10 mouse cellular contexts compared by ENCODE assay signal in the genomic region with DNA sequence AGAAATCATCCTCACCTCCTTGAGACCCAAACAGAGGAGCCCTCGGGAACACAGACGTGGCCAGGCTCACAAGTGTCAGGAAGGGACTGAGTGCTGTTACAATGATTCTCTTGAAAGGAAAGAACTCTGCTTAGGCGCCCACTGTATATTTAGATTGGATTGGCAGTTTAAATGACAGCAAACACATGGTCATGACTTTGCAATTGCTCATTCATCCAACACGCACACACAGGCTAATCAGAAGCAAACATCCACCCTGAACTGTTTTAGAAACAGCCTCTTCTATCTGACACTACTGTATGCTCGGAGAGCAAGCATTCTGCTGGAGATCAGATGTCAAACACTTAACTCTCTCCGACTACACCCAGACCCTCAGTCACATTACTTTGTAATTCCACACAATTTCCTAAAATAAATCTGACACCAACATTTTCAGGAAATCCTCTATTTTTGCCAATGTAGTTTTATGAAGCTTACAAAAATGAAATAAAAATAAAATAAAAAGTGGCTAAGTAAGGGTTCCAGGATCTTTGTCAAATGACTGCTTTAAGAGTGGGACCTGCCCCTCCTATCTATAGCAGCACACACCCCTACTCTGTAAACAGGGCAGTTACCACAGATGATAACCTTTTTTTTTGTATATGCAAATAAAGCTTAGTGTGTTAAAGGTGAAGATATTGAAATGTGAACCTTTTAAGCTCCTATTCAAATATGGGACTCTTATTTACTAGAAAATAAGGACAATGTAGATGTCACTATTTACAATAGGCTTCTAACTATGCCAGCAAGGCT.
DNase-seq lines count a peak whose midpoint lies in the region; ATAC-seq and TF ChIP-seq lines count a peak whose summit lies in the region.
"Had no signal": no experiment of that assay in that cellular context is flagged by ENCODE, and none has a peak within 500 bp of the region (broad histone marks: within the 10 kb centered on the region; RNA-seq: fewer than 3 reads in every experiment).

No protein-coding gene starts in this region.

- intact Hi-C loops in left cerebral cortex, postnatal 4 days (cut with DNase I) = no loop called here

- 22% methylated on average over 6 of the region's 6 CpGs for WGBS in hindbrain, embryonic 16.5 days
- WGBS in hindbrain, postnatal 0 days = 32% methylated on average over 6 of the region's 6 CpGs
- WGBS in forebrain, embryonic 13.5 days = 26% methylated on average over 6 of the region's 6 CpGs

- no peak for TF ChIP-seq CTCF in hindbrain, postnatal 0 days (IDR thresholded peaks at IDR 0.05; ENCODE audit: low read depth)

- peak; percentile 40; the same call in 1 of the 2 replicates for ATAC-seq in hindbrain, embryonic 16.5 days
- no peak for ATAC-seq in hindbrain, postnatal 0 days
- ATAC-seq in forebrain, embryonic 13.5 days = peak; percentile 48; the same call in 1 of the 2 replicates
- peak; percentile 95 for ATAC-seq in megakaryocyte progenitor cell, adult 5-6 weeks (replicated peaks; ENCODE audit: poor library complexity)
- no peak for ATAC-seq in activated CD4-positive, CD25-positive, alpha-beta regulatory T cell, adult 4 months

- H3K4me1 ChIP-seq in hindbrain, embryonic 16.5 days (ENCODE audit: control insufficient read depth, insufficient read depth, low read depth, low read length) = peaks cover 2% of the 10 kb centered on the region; the same call in 1 of the 2 replicates
- no peaks in the 10 kb centered on the region; the same call in 1 of the 2 replicates for H3K4me1 ChIP-seq in hindbrain, postnatal 0 days (ENCODE audit: insufficient read depth, low read length)
- H3K4me1 ChIP-seq in forebrain, embryonic 13.5 days = peaks cover 32% of the 10 kb centered on the region

- no peak overlapping the region for H3K9ac ChIP-seq in hindbrain, embryonic 16.5 days (ENCODE audit: low read depth, low read length)
- H3K9ac ChIP-seq in hindbrain, postnatal 0 days (replicated peaks; ENCODE audit: low read length) = no peak overlapping the region
- H3K9ac ChIP-seq in forebrain, embryonic 13.5 days = no peak overlapping the region

- no peak overlapping the region for H3K4me2 ChIP-seq in hindbrain, embryonic 16.5 days (ENCODE audit: low read length)
- H3K4me2 ChIP-seq in hindbrain, postnatal 0 days (ENCODE audit: low read depth, low read length) = no peak overlapping the region
- H3K4me2 ChIP-seq in forebrain, embryonic 13.5 days = no peak overlapping the region

- no peak for DNase-seq in hindbrain, postnatal 0 days (ENCODE audit: low spot score)
- peak; percentile 73 for DNase-seq in c-Kit-negative CD71-positive TER-119-positive erythroid progenitor cells, embryonic 14.5 days (ENCODE audit: low read depth, low spot score)
- DNase-seq in left cerebral cortex, postnatal 4 days = no peak
- no peak for DNase-seq in neural tube, embryonic 10.5 days (ENCODE audit: extremely low spot score, low spot score)
- DNase-seq: kidney, adult 11 months; lung, postnatal 4 days had no signal

- no peaks in the 10 kb centered on the region for H3K9me3 ChIP-seq in hindbrain, embryonic 16.5 days (ENCODE audit: control insufficient read depth, low read length)
- H3K9me3 ChIP-seq in hindbrain, postnatal 0 days (ENCODE audit: low read length) = no peaks in the 10 kb centered on the region
- H3K9me3 ChIP-seq in forebrain, embryonic 13.5 days (replicated peaks) = no peaks in the 10 kb centered on the region

- H3K27ac ChIP-seq in hindbrain, embryonic 16.5 days (ENCODE audit: low read depth, low read length) = no peak overlapping the region
- H3K27ac ChIP-seq in hindbrain, postnatal 0 days = no peak overlapping the region
- no peak overlapping the region for H3K27ac ChIP-seq in forebrain, embryonic 13.5 days

- no peaks in the 10 kb centered on the region for H3K36me3 ChIP-seq in hindbrain, embryonic 16.5 days (ENCODE audit: control insufficient read depth, insufficient read depth, low read length)
- H3K36me3 ChIP-seq in hindbrain, postnatal 0 days (ENCODE audit: insufficient read depth, low read length) = no peaks in the 10 kb centered on the region
- H3K36me3 ChIP-seq in forebrain, embryonic 13.5 days (ENCODE audit: poor library complexity, severe bottlenecking) = no peaks in the 10 kb centered on the region

- no peaks in the 10 kb centered on the region for H3K27me3 ChIP-seq in hindbrain, embryonic 16.5 days (replicated peaks; ENCODE audit: control insufficient read depth, insufficient read depth, low read length)
- H3K27me3 ChIP-seq in hindbrain, postnatal 0 days (ENCODE audit: insufficient read depth, low read length) = no peaks in the 10 kb centered on the region
- no peaks in the 10 kb centered on the region for H3K27me3 ChIP-seq in forebrain, embryonic 13.5 days

- H3K4me3 ChIP-seq in hindbrain, embryonic 16.5 days (ENCODE audit: low read length) = no peak overlapping the region
- no peak overlapping the region for H3K4me3 ChIP-seq in hindbrain, postnatal 0 days (ENCODE audit: low read length)
- H3K4me3 ChIP-seq in forebrain, embryonic 13.5 days = no peak overlapping the region

Comparison
In these comparisons a context has a peak if more than half of its experiments do, and no peak if none do; other contexts are left out.
1. ATAC-seq: peak in hindbrain, embryonic 16.5 days (single experiment), forebrain, embryonic 13.5 days (single experiment) and megakaryocyte progenitor cell, adult 5-6 weeks (single experiment); none in hindbrain, postnatal 0 days (single experiment) and activated CD4-positive, CD25-positive, alpha-beta regulatory T cell, adult 4 months (single experiment).